Mouse (Mus musculus) thymus, adult 2 months (tissue): ENCODE results near the gene Cc2d1a. TPM values are rescaled to one million over a fixed set of nuclear protein-coding genes. Genes with fewer than 3 reads are reported as not detected.

Source experiments
- DNase-seq: peaks from one replicate; pipeline ENCODE4 v3.0.0; 2021
- H3K27ac ChIP-seq: fragments of 200-500 bp; 2 replicates; pipeline ENCODE4 v1.5.1; 2012; ENCODE audit warnings: low read length, control low read depth; ENCODE audit not compliant: control insufficient read depth, insufficient read depth
- H3K27me3 ChIP-seq: fragments of 200-500 bp; 2 replicates; pipeline ENCODE4 v1.6.1; 2012; ENCODE audit warnings: mild to moderate bottlenecking, low read length, moderate library complexity, mixed read lengths; ENCODE audit not compliant: control insufficient read depth, insufficient read depth
- H3K36me3 ChIP-seq: fragments of 200-500 bp; 2 replicates; pipeline ENCODE4 v1.6.1; 2012; ENCODE audit warnings: mild to moderate bottlenecking, low read length, moderate library complexity; ENCODE audit not compliant: control insufficient read depth, insufficient read depth
- H3K4me1 ChIP-seq: fragments of 200-500 bp; replicated peaks from 2 replicates; pipeline ENCODE4 v1.6.1; 2012; ENCODE audit warnings: low read length; ENCODE audit not compliant: control insufficient read depth, insufficient read depth
- H3K4me3 ChIP-seq: fragments of 200-500 bp; 2 replicates; pipeline ENCODE4 v1.5.1; 2012; ENCODE audit warnings: mild to moderate bottlenecking, low read length, control low read depth, moderate library complexity; ENCODE audit not compliant: control insufficient read depth, insufficient read depth
- CTCF ChIP-seq: fragments of 200-500 bp; IDR thresholded peaks from 2 replicates; pipeline ENCODE4 v1.5.1; 2012; ENCODE audit warnings: mild to moderate bottlenecking, control low read depth, low read length, moderate library complexity, borderline replicate concordance; ENCODE audit not compliant: control insufficient read depth, poor library complexity, insufficient read depth; ENCODE audit errors: extremely low read depth
- POLR2A ChIP-seq: fragments of 200-500 bp; IDR thresholded peaks from 2 replicates; pipeline ENCODE4 v1.6.1; 2012; ENCODE audit warnings: mild to moderate bottlenecking, low read length, control low read depth, moderate library complexity; ENCODE audit not compliant: control insufficient read depth, poor library complexity, insufficient read depth; ENCODE audit errors: extremely low read depth
- WGBS: fragments of 180-500 bp; shearing (Covaris S2); methylation state at CpG from one replicate; pipeline ENCODE4 v1.1.7; 2018; 5-methylcytosine and 5-hydroxymethylcytosine counted together
- polyA plus RNA-seq: library from polyadenylated mRNA; depleted of rRNA; stranded (reverse); fragments of >200 nt; gene quantifications from 2 replicates; pipeline ENCODE4 v1.2.3, GENCODE M21; 2012

Cc2d1a gene
- polyA plus RNA-seq, 1 experiment, result 54.6 TPM

- 94% methylated on average over 3 of the region's 3 CpGs for WGBS
- Histone ChIP-seq H3K36me3 (no peaks in the 10 kb centered on the region), H3K27ac (no peak overlapping the region), H3K4me1 (peaks cover 16% of the 10 kb centered on the region), H3K27me3 (no peaks in the 10 kb centered on the region), H3K4me3 (no peak overlapping the region)
- DNase-seq, result no peak
- TF ChIP-seq CTCF (no peak), POLR2A (no peak)
These were observed 1.4 kb upstream of the Cc2d1a start for GRCm38 (mm10) chr8:84149181-84149580.

- Histone ChIP-seq H3K27me3 (no peaks in the 10 kb centered on the region), H3K4me3 (no peak overlapping the region), H3K27ac (no peak overlapping the region), H3K36me3 (peaks cover 5% of the 10 kb centered on the region), H3K4me1 (peaks cover 16% of the 10 kb centered on the region)
- no peak for DNase-seq
- TF ChIP-seq CTCF (no peak), POLR2A (no peak)
- whole genome bisulfite sequencing, result 97% methylated on average over 5 of the region's 5 CpGs
These were observed 755 bp upstream of the Cc2d1a start for GRCm38 (mm10) chr8:84148531-84148850.

DNA sequence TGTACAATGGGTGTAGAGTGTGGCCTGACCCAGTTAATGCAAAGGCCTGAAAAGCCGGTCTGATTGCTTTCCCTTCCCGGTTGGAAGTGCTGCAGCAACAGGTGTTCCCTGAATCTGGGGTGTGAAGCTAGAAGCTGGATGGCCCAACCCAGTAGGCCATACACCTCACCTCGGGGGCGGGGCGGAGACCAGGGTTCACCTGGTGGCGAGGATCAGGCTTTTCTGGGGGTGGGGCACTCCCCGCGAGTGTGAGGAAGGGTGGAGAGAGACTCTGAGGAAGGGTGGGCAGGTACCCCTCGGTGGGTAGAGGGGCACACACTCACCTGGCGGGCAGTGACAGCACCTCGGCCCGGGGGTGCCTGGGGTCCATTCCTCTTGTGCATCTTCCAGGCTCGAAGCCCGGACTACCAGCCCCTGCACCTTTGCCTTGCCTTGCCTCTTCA, 391 bp downstream of the Cc2d1a start:
- no peak overlapping the region for H3K27ac ChIP-seq
- DNase-seq, result no peak
- whole genome bisulfite sequencing, result 8% methylated on average over 14 of the region's 14 CpGs
- peak overlapping the region; percentile 70 for H3K4me3 ChIP-seq
- H3K27me3 ChIP-seq, result no peaks in the 10 kb centered on the region
- H3K4me1 ChIP-seq, result peaks cover 16% of the 10 kb centered on the region
- peaks cover 14% of the 10 kb centered on the region for H3K36me3 ChIP-seq
- TF ChIP-seq POLR2A (no peak), CTCF (no peak)

DNA sequence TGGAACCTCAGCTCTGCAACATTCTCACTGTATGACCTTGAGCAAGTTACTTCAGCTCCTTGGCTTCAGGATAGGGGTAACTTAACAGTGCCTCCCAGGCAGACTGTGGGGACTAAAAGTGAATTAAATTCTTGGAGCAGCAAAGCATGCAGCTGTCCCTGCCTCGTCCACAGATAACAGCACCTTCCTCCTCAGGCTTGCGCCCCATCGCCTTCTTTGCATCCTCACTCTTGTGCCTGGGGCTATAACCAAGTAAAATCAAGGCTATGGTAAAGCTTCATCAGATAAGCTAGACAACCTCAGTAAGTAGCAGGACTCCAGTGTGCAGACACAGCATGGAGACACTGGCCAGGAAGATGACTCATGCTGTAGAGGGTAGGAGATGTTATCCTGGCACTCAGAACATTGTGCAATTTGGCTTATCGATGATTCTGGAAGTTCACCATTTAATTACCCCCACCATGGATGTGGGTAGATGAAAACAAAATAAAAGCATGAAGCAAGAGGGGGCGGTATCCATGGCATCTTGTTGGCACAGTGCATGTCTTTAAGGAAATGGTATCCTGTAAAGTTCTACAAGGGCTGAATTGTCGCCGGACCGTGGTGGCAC, 3.0 kb downstream of the Cc2d1a start:
- H3K36me3 ChIP-seq, result peaks cover 37% of the 10 kb centered on the region
- no peak for DNase-seq
- WGBS, result 95% methylated on average over 8 of the region's 8 CpGs

DNA sequence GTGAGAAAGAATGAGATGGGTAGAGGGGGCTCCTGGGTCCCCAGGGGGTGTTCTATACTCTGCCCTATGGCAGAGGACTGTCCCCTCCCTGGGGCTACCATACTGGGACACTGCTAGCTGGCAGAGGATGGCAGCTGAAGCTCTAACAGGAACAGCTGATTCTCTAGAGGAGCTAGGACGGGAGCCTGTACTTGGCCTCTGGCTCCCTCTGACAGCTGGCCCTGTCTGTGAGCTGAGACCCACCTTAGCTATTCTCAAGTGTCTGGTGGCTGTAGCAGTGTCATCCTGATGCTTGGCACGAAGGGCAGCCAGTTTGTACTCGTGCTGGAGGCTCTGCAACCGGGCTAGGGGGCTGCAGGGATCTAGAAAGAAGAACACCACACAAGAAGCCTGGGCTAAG, 6.9 kb downstream of the Cc2d1a start:
- H3K36me3 ChIP-seq, result peaks cover 50% of the 10 kb centered on the region
- no peaks in the 10 kb centered on the region for H3K4me1 ChIP-seq
- TF ChIP-seq POLR2A (no peak), CTCF (no peak)
- 93% methylated on average over 4 of the region's 4 CpGs for WGBS
- H3K27ac ChIP-seq, result no peak overlapping the region
- no peaks in the 10 kb centered on the region for H3K27me3 ChIP-seq
- no peak overlapping the region for H3K4me3 ChIP-seq
- DNase-seq, result no peak

More for the DNA sequence above, 3.0 kb downstream of the Cc2d1a start:
- Histone ChIP-seq H3K4me1 (peaks cover 16% of the 10 kb centered on the region), H3K27me3 (no peaks in the 10 kb centered on the region), H3K27ac (no peak overlapping the region), H3K4me3 (no peak overlapping the region)
- TF ChIP-seq CTCF (no peak), POLR2A (no peak)

DNA sequence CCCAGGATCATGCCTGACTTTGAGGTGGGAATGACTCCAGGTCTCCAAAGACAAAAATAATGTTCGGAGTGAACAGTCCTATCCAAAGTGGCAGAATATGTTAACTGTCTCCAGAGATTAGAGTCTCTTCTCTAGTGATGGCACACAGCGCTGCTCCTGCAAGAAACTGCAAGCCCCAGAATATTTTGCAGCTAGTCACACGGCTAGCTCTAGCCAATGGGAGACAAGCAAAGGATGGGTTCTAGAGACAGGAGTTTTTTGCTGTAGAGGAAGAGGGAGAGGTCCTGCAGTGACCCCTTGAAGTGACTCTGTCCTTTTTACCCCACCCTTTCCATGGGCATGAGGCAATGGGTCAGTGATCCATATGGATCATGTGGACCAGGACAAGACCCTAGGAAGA, 9.9 kb downstream of the Cc2d1a start:
- over 99% methylated on average over 3 of the region's 3 CpGs for WGBS
- no peak for DNase-seq
- H3K36me3 ChIP-seq, result peaks cover 60% of the 10 kb centered on the region
- no peak overlapping the region for H3K27ac ChIP-seq
- no peak overlapping the region for H3K4me3 ChIP-seq
- H3K4me1 ChIP-seq, result peaks cover 3% of the 10 kb centered on the region
- H3K27me3 ChIP-seq, result no peaks in the 10 kb centered on the region
- no peak for TF ChIP-seq CTCF
- no peak for TF ChIP-seq POLR2A

DNA sequence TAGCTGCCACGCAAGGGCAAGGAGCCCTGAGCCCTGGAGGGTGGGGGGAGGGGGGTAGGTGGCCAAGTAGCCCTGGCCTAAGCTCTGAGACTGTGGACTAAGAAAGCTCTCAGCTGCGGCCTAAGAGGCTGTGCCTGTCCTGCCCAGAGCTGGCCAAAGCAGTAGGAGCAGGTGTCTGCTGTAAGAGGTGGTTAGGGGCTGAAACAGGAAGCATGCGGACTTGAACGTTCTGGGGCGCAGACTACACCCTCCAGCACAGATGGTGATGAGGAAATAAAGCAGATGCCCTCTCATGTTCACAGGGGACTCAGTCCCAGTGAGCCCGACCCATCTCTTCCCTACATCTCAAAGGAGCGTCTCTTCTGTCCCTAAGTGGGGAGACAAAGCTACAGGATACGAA, 15.5 kb downstream of the Cc2d1a start:
- WGBS, result 8% methylated on average over 8 of the region's 8 CpGs
- Histone ChIP-seq H3K27me3 (no peaks in the 10 kb centered on the region), H3K27ac (peak overlapping the region; percentile 16; the same call in 1 of the 2 replicates)

More for the DNA sequence above, 15.5 kb downstream of the Cc2d1a start:
- Histone ChIP-seq H3K4me1 (peaks cover 34% of the 10 kb centered on the region), H3K36me3 (peaks cover 25% of the 10 kb centered on the region), H3K4me3 (no peak overlapping the region)
- TF ChIP-seq POLR2A (no peak), CTCF (no peak)
- DNase-seq, result no peak
